Mouse (Mus musculus) lung, postnatal 10 days (tissue): ENCODE data around the gene Ahnak.
A peak's percentile ranks its signal among the peaks of the same experiment; 100 is the strongest.
"Not testable (repeated sequence)": the region's sequence is repeated elsewhere in the genome, so short reads cannot be mapped to it uniquely, and the experiment has no call there.

Source experiments
- DNase-seq: peaks from one replicate; pipeline ENCODE4 v3.0.0; 2021

Gene Ahnak

DNA sequence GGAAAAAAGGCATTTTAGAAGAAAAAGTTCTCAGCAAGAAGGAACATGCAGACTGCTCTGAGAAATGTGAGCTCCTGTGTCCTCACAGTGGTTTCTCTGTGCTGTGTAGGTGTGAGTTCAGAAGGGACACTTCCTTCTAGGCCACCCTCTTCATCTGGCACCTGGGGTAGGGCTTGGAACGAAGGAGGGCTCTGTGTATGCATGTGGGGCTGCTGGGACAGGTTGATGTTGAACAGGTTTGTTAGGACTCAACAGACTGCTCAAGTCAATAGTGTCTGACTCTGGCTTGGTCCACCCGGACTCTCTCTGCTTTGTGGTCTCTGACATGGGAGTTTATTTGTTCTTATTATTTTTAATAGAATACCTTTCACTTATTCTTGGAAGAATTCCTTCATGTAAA is 81.2 kb downstream of the Ahnak start:
- DNase-seq, result no peak

DNA sequence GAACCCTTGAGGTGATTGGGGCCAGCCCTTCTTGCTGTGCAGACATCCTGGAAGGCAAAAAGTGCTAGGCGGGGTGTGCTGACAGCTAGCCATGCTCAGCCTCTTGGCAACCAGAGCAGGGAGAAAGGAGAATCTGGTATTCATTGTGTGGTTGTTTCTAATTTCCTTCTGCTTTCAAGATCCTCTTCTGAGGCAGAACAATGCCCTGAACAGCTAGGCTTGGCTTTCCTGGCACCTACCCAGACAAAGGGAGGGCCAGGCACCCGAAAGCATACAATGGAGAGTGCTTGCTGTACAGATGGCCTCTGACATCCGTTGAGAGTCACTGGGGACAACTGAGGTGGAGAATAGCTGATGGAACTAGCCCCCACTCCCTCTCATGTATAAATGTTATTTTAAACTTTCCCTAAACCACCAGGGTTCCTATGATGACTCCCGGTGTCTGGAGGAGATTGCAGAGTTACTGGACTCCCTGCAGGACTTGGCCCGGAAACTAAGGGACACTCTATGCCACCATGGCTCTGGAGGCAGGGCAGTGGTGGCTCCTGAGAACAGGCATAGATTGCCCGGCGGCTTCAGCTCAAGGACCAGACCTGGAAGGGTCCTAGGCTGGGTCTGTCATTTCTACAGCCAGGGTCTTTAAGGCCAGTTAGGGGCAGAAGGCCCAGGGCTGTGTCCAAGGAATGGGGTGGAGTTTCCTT is 82.5 kb downstream of the Ahnak start:
- peak; percentile 89 for DNase-seq

DNA sequence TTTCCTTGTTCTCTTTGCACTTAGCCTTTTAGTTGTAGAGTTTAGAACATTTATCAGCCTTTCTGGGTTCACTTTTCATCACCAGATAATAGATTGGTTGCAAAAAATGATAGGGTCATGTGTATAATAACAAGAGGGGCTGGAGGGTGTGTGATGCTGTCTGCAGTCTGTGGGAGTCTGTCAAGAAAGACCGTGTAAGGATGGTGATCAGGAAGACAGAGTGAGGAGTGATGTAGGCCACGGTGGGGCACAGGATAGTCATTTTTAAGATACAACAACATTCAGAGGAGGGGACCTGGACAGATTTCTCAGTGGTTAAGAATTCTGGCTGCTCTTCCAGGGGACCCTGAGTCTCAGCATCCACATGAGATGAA is 83.1 kb downstream of the Ahnak start:
- DNase-seq, result no peak

DNA sequence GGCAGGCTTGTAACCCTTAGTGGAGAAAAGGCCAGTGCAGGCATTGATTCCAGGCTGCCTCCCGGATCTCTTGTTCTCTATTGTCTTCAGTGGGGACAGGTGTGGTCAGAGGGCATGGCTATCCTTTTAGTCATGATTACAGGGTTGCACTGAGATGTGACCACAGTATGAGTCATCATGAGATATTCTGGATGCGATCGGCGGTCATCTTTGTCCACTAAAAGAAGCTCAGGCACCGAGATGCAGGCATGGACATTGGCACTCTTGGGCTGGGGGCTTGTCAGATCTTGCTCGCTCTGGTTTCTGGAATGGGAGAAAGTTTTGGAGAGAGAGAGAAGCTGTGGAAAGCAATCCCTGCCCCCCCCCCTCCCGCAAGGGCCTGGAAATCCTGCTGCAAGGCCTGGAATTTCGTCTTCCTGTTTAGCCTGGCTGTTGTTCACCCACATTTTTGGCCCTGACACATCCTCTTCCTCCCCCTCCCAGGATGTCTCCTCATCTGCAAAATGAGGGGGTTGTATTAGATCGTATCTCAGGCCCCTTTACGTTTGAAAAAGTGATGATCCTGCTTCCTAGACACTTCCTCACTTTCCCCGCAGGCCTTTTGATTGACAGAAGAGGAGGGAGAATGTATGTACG is 84.8 kb downstream of the Ahnak start:
- DNase-seq, result peak; percentile 53

DNA sequence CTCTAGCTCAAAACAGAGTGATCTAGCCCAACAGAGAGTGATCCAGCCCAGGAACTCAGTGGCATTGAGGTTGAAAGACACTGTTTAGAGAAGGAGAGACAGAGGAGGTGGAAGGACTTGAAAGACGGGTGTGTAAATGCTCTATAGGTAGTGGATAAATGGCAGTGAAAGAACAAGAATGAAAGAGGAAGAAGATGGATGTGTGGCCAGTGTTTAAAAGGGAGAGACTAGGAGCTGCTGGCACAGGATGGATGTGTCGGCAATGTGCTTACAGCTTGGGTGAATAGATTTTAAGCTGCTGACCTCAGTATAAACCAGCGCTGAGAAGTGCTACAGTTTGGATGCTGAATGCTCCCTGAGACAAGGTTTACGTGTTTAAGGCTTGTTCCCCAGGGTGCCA is 85.3 kb downstream of the Ahnak start:
- DNase-seq, result no peak

DNA sequence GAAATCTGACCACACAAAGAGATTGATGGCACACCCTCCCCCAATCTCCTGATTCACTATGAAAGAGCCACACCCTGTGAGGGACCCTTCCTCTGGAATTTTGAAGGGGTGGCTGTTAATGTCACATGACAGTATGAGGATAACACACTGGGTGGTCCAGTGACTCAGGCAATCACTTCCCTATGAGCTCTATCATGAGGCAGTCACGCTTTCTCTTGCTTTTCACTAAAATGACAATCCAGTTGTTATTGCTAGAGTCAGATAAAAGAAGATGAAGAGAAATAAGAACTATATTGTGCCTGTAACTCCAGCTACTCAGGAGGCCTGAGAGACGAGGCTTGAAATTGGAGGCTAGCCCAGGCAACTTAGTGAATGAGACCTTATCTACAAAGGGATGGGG is 86.5 kb downstream of the Ahnak start:
- no peak for DNase-seq

DNA sequence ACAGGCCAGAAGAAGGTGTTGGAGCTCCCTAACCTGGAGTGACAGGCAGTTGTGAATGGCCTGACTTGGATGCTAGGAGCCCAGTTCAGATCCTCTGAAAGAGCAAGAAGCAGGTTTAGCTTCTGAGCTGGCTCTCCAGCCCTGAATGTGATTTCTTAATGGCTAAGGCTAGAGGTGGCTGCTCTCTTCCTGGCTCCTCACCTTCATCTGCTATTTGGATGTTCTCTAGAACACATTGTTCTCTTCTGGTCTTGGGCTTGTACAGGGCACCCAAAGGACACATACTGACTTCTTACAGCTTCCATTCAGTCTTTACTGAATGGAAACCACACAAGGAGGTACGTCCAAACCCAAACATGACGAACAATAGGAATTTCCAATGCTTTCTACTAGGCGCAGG is 87.0 kb downstream of the Ahnak start:
- DNase-seq, result no peak

DNA sequence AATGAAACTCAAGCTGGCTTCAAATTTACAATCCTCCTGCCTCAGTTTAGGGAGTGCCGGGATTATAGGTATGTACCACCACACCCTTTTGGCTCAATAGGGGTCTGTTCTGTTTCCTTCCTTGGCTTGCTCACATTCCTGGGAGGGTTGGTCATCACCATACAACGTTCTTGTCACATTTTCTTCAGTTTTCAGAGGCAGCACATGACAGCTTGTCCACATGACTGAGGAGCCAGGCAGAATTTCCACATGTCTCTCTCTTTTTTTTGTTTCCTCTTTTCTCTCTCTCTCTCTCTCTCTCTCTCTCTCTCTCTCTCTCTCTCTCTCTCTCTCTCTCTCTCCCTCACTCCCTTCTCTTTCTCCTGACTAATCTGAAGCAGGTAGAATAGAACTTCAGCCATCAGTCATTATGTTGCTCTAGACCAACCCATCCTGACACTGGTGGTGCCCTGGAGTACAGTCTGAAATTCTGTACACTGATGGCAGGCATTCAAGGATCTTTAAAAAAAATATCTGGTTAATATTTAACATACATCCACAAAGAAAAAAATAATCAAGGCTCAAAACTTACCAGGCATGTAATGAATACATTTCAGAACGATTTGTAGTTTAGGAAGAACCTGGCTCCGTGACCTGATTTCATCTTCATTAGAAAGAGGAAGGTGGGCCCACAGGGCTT is 88.0 kb downstream of the Ahnak start:
- DNase-seq, result no peak

DNA sequence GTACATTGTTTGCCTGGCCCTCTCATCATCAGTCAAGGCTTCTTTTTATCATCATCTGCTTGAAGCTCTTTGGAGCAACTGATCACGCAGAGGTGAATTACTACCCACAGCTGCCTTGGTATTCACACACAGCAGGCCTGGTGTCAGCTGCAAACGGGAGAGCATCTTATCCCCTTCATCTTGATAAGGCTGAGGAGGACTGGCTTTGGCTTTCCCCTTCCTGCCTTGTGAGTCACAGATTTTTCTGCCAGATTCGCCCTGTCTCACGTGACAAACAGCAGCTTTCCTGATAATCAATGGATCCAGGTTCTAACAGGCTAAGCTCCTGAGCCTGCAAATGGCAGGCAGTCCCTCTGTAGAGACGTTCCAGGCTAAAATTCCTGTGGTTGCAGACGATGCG is 90.8 kb downstream of the Ahnak start:
- no peak for DNase-seq

DNA sequence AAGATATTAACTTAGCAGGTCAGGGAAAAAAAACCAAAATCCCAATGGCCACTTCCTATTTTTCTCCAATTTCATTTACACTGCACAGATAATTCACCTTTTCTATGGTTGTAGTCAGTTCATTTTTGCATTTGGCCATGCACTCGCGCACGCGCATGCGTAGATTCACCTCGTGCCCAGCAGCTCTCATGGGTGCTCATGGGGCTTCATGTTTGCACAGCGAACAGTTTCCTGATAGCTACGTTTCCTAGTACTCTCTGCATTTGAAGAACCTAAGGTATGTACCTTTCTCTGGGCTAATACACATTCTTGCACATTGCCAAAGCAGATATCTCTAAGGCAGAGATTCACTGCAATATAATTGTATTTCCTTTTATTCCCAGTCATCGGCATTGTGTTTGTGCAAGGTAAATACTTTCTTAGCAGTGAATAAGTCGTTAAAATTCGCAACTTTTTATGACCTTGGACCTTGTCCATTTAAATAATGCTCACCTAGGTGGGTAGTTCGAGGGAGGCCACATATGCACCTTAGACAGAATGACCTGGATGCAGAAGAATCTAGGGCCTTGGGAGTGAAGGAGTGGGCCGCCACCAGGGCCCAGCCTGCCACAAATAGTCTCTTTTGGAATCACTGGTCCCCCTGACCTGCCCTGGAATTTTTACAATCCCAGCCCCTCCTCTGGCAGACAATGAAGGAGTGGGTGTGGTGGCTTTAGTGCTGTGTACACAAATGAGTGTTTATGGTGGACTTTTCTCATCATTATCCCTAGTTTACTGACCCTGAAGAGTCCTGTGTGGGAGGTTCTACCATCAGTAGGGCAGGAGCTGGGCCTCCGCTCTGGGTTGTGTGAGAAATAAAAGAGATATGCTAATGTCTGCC is 92.5 kb downstream of the Ahnak start:
- peak; percentile 55 for DNase-seq

DNA sequence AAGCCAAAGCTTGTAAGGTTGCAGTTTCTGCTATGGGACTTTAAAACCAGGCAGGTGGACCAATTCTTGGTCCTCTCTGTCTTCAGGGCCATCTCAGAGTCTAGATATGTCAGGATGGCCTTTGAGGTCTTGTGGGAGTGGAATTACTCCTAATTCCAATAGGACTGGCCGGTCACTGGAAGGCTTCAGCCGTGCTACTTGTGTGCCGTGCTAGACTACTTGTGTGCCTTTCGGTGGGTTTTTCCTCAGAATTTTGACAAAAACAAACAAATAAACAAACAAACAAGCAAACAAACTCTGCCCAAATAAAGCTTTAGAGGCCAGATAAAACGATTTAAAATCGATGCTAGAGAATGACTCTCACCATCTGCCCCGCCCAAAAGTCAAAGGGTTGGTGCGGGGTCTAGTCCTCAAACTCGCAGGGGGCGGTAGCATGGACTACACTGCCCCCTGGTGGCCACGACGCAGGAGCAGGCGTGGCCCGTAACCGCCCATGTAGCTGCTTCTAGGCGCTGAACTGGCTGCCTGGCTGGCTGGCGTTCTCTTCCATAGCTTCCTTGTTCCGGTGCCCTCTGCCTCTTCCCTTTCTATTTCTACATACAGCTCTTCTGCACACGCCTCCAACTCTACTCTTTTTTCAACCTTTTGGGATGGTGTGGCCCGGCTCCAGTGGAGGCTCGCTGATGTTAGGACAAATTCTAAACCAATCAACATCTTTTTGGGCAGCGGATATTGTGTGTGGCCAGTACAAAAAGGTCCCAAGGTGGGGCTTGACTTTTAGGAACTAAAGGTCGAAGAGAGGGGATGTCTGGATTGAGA is 93.3 kb downstream of the Ahnak start:
- DNase-seq, result peak; percentile 92

DNA sequence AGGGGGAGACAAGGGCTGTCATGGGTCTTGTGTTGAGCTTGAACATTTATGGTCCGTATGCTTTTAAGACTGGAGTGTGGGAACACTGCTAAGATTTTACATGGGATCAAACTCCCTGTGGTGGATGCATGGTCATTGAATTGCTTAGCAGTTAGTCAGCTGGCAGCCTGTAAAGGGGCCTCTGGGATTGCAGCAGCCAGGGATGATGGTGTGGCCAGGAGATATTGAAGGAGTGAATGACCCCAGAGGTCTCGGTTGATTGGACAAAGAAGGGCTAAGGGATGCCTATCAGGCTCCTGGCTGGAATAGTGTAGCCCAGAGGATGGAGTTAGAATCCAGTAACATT is 93.9 kb downstream of the Ahnak start:
- DNase-seq, result no peak

DNA sequence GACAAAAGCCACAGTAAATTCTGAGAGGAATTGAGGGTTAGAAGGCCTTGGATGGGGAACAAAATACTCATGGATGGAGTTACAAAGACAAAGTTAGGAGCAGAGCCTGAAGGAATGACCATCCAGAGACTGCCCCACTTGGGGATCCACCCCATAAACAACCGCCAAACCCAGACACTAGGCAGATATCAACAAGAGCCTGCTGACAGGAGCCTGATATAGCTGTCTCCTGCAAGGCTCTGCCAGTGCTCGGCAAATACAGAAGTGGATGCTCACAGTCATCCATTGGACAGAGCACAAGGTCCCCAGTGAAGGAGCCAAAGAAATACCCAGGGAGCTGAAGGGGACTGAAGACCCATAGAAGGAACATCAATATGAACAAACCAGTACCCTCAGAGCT is 94.8 kb downstream of the Ahnak start:
- DNase-seq, result not testable (repeated sequence)

DNA sequence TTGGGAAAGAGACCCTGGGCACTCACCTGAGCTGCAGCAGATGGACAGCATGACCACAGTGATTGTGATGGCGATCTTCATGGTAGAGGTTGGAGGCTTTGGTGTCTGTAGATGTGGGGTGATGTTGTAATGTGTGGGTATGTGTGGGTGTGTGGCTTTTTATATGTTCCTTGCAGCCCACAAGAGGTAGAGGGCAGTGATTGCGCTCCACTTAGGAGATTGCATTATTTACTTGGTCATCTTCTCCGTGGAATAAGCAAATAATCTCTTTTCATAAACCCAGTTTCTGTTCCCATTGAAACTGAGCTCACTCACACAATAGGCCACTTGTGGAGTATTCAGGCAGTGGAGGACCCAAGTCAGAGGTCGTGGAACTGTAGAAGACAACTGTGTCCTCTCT is 98.7 kb downstream of the Ahnak start, which contains the start of gene Scgb1a1:
Scgb1a1 (minus strand) TSS at position 138 of the 400 bp plus-strand sequence.
- no peak for DNase-seq

DNA sequence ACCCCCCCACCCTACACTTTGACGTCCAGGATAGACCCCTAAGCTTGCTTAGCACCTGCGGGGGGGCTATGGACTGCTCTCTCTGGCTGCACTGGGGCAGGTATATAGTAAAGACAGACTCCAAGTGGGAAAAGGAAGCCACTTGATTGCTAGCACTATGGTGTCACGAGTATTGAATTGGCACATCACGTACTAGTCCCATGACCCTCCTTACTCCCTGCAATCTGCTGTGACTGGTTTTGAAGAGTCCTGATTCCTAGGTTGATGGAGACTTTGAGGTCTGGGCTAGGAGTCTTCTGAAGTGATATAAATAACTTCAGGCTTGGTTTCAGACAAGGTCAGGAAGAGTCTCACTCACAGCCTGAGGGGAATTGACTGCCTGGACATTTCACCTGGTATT is 101.1 kb downstream of the Ahnak start:
- DNase-seq, result no peak

DNA sequence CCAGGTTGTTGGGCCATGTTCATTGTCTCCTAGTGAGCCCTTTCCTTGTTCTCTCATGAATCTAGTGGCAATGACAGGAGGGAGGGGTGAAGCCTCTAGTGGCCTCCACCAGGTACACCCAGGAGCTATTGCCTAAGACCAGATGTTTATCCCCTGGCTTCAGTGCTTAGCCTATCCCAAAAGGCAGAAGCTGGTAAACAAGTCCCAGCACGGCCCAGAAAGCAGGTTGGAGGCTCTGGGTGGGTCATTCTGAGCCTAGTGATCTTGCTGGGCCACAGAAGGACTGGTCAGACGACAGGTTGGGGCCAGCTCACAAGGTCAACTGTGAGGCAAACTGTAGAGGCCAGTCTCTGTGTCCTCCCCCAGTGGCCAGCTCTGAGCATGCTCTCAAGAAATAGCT is 101.6 kb downstream of the Ahnak start:
- no peak for DNase-seq

DNA sequence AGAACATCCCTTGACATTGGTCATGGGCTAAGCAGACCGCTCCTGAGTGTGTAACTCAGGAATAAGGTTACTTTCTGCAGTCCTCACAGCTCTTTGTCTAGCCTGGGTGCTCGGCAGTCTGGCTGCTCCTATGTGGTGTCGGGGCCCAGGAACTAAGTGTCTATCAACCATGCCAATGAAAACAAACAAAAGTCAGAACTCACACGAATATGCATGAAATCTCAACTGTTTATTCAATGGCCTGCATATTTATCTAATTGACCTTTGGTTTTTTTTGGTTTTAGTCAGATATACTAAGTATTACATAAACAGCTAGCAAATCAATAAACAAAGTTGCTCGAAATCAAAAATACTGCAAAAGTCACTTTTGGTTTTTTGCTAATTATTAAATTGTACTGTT is 106.0 kb downstream of the Ahnak start:
- no peak for DNase-seq

DNA sequence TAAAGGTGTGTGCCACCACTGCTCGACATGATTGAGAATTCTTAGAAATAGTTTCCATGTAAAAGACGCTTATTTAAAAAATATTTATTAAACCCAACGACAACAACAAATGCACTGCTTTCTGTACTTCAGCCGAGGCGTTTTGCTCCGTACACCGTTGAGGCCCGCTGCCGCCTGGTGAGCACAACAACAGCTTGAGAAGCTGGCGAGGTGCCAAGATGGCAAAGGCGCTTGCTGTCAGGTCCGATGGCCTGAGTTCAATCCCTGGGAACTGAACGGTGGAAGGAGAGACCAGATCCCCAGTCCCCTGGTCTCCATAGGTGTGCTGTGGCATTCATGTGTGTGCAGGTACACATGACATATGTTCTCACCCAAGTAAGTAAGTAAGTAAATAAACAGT is 108.4 kb downstream of the Ahnak start:
- DNase-seq, result no peak

DNA sequence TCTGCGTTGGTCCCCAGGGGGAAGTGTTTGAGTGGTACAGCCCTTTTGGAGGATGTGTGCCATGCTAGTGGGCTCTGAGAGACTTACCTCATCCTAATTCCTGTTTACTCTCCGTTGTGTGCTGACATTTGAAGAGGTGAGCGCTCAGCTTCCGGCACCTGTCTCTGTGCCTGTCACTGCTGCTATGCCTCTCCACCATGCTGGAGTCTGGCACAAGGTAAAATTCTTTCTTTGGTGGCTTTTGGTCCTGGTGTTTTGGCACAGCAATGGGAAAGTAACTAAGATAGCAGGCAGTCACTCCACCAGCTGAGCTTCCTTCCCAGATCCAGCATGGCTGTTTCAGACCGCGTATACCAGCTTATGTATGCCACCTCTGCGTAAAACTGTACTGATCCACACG is 110.7 kb downstream of the Ahnak start:
- no peak for DNase-seq

DNA sequence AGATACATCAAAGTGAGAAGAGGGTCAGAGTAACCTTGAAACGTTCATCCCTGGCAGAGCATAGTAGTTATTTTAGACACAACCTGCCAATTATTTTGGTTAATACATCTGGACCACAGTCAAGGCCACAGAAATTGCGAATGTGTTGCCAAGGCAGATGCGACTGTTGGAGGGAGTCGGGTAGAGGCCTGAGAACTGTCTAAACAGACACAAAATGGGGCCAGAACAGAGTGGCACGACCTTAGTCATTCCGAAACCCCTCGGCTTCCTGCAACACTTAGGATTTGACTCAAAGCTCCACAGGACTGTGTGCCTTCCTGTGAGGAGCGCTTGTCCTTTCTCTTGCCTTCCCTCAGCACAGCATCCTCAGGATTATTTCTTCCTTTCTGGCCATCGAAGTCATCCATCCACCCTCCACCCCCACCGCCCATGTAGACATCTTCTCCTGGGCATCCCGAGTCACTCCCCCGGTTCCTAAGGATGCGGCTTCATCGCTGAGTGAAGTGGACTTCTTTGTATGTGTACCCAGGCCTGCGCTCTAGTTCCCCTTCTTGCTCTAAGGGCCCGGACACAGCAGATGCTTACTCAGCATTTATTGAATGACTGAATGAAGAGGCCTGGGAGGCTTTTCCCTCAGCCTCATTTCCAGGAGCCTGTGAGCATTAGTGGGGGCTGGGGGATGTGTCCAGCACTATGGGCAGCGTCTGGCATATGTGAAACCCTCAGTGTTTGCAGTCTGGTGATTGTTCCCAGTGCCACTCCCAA is 111.4 kb downstream of the Ahnak start:
- DNase-seq, result no peak

DNA sequence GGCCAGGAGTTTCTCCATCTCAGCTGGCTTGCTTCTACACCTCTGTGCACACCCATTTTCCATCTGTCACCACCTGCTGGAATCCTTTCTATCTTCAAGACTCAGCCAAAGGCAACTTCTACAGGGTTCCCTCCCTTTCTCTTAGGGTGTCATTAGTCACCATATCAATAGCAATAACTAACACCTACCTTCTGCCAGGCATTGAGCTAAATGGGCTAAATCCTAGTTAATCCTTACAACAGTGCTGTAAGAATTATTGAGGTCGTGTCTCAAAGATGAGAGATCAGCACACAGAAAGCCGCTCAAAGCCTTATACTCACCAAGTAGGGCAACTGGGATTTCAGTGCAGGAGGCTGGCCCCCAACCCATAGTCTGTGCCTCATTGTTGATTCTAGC is 112.0 kb downstream of the Ahnak start:
- DNase-seq, result no peak

DNA sequence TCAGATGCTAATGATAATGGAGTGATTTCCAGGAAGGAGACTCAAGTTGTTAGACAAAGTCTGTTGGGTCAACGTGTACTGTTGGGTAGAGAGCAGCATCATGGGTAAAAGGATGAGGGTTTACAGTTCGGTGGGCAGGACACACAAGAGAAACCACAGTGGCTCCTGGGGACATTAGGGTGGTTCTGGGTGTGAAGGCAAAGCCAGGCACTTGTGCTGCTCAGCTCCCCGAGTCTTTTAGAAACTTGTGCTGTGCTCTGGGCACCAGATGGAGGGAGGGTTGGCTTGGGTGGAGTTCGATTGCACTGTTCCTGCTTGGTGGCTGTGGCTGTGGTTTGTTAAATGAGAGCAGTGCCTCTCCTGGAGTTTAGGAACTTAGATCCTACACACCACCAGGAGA is 114.9 kb downstream of the Ahnak start:
- no peak for DNase-seq
